Comparison of ENCODE assay signal across 8 mouse cellular contexts in the genomic region with DNA sequence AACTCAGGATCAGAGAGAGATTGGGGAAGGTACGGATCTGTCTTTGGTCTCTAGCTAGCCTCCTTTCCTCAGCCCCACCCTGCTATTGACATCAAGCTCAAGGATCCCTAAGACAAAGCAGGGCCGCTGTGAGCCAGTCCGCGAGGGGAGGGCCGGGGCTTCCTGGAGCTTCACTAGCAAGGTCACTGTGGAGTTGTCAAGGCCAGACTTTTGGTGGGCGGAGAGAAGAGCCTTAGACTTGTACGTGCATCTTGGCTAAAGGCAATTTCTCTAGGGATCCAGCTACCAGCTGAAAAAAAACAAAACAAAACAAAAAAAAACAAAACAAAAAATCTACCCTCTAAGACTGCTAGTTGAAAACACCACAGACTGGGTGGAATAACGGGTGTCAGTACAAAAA. TPM values are rescaled to one million over a fixed set of nuclear protein-coding genes. Genes with fewer than 3 reads are reported as not detected.
DNase-seq lines count a peak whose midpoint lies in the region; ATAC-seq lines count a peak whose summit lies in the region.

No protein-coding gene starts in this region.

- H3K4me3 ChIP-seq in intestine, embryonic 16.5 days (ENCODE audit: low read length): peak overlapping the region; percentile 58; the same call in 1 of the 2 replicates

- ATAC-seq in intestine, embryonic 16.5 days: no peak

- H3K9me3 ChIP-seq in intestine, embryonic 16.5 days (ENCODE audit: control insufficient read depth, low read length): no peaks in the 10 kb centered on the region

- no peaks in the 10 kb centered on the region for H3K36me3 ChIP-seq in intestine, embryonic 16.5 days (ENCODE audit: control insufficient read depth, insufficient read depth, low read length)

- WGBS in intestine, embryonic 16.5 days: 12% methylated on average over 8 of the region's 8 CpGs

- peak overlapping the region; percentile 86; the same call in 1 of the 2 replicates for H3K4me2 ChIP-seq in intestine, embryonic 16.5 days (ENCODE audit: low read depth, low read length)

- peaks cover 21% of the 10 kb centered on the region for H3K27me3 ChIP-seq in intestine, embryonic 16.5 days (replicated peaks; ENCODE audit: control insufficient read depth, insufficient read depth, low read length)

- peaks cover 17% of the 10 kb centered on the region for H3K4me1 ChIP-seq in intestine, embryonic 16.5 days (ENCODE audit: control insufficient read depth, insufficient read depth, low read length)

- DNase-seq in ovary, postnatal 36 days (ENCODE audit: low spot score): peak; percentile 69
- DNase-seq in ovary, postnatal 14 days (ENCODE audit: low spot score): no peak
- DNase-seq in heart, adult 11 months: peak; percentile 94
- DNase-seq in lung, postnatal 36 days: peak; percentile 22
- DNase-seq in spleen, adult 18-20 months: no peak
- no peak for DNase-seq in urinary bladder, postnatal 36 days (ENCODE audit: low spot score in 2 of 2)
- DNase-seq in cerebellum, adult 11-12 months: no peak

- 0 out of 2 replicates have a peak overlapping the region, but pooled peaks have one; percentile 72 for H3K27ac ChIP-seq in intestine, embryonic 16.5 days (ENCODE audit: low read length)

- no peak overlapping the region for H3K9ac ChIP-seq in intestine, embryonic 16.5 days (ENCODE audit: low read depth, low read length)

RNA-seq across cellular contexts. Expression of a gene that starts 1.6 kb away (rescaled TPM):
- polyA plus RNA-seq in intestine, embryonic 16.5 days (2015; fragmentation: Nextera tagmentation; extraction: Ambion mirVana): 1.4 and 1.6 TPM in 2 replicates

Comparison
In these comparisons a context has a peak if more than half of its experiments do, and no peak if none do; other contexts are left out.
1. DNase-seq: peak in ovary, postnatal 36 days (single experiment), heart, adult 11 months (single experiment) and lung, postnatal 36 days (single experiment); none in ovary, postnatal 14 days (single experiment), spleen, adult 18-20 months (0 of 2), urinary bladder, postnatal 36 days (0 of 2) and cerebellum, adult 11-12 months (single experiment).